Mouse (Mus musculus): ENCODE results near the gene Prkra. TPM values are rescaled to one million over a fixed set of nuclear protein-coding genes. Genes with fewer than 3 reads are reported as not detected.
A peak's percentile ranks its signal among the peaks of the same experiment; 100 is the strongest.

Prkra gene
- polyA plus RNA-seq, 1 experiment from 2014 or later = 67.5 TPM

- ATAC-seq (ENCODE audit: low read depth) = peak; percentile 71
- Histone ChIP-seq H3K36me3 (ENCODE audit: control insufficient read depth, insufficient read depth, low read length) (no peaks in the 10 kb centered on the region), H3K27me3 (ENCODE audit: control insufficient read depth, insufficient read depth, low read depth, low read length) (no peaks in the 10 kb centered on the region), H3K9ac (ENCODE audit: low read length) (no peak overlapping the region), H3K4me2 (ENCODE audit: low read depth, low read length) (no peak overlapping the region), H3K4me3 (ENCODE audit: low read length) (no peak overlapping the region), H3K27ac (ENCODE audit: low read length) (no peak overlapping the region), H3K9me3 (ENCODE audit: control insufficient read depth, low read length) (no peaks in the 10 kb centered on the region), H3K4me1 (replicated peaks; ENCODE audit: control insufficient read depth, insufficient read depth, low read length) (0 out of 2 replicates have a peak, but pooled peaks cover 4% of the 10 kb centered on the region)
- 54% methylated on average over 10 of the region's 10 CpGs for WGBS
Measured at GRCm38 (mm10) chr2:76610326-76611104, 37.3 kb downstream of the Prkra start.

- H3K9ac ChIP-seq (ENCODE audit: low read length) = no peak overlapping the region
- 0 out of 2 replicates have a peak, but pooled peaks cover 4% of the 10 kb centered on the region for H3K4me1 ChIP-seq (replicated peaks; ENCODE audit: control insufficient read depth, insufficient read depth, low read length)
- H3K4me3 ChIP-seq (ENCODE audit: low read length) = no peak overlapping the region
- no peak overlapping the region for H3K27ac ChIP-seq (ENCODE audit: low read length)
- H3K27me3 ChIP-seq (ENCODE audit: control insufficient read depth, insufficient read depth, low read depth, low read length) = no peaks in the 10 kb centered on the region
- ATAC-seq (ENCODE audit: low read depth) = no peak
- no peaks in the 10 kb centered on the region for H3K9me3 ChIP-seq (ENCODE audit: control insufficient read depth, low read length)
- no peaks in the 10 kb centered on the region for H3K36me3 ChIP-seq (ENCODE audit: control insufficient read depth, insufficient read depth, low read length)
- 76% methylated on average over 3 of the region's 3 CpGs for WGBS
- H3K4me2 ChIP-seq (ENCODE audit: low read depth, low read length) = no peak overlapping the region
Measured at GRCm38 (mm10) chr2:76606704-76607103, 41.1 kb downstream of the Prkra start.

GRCm38 (mm10) chr2:76602256-76602655 lies 45.6 kb downstream of the Prkra start:
- 94% methylated on average over 1 of the region's 1 CpGs for WGBS
- Histone ChIP-seq H3K27me3 (ENCODE audit: control insufficient read depth, insufficient read depth, low read depth, low read length) (no peaks in the 10 kb centered on the region), H3K4me2 (ENCODE audit: low read depth, low read length) (no peak overlapping the region), H3K9ac (ENCODE audit: low read length) (no peak overlapping the region), H3K27ac (ENCODE audit: low read length) (no peak overlapping the region), H3K36me3 (ENCODE audit: control insufficient read depth, insufficient read depth, low read length) (no peaks in the 10 kb centered on the region), H3K4me3 (ENCODE audit: low read length) (no peak overlapping the region), H3K4me1 (replicated peaks; ENCODE audit: control insufficient read depth, insufficient read depth, low read length) (no peaks in the 10 kb centered on the region), H3K9me3 (ENCODE audit: control insufficient read depth, low read length) (no peaks in the 10 kb centered on the region)
- no peak for ATAC-seq (ENCODE audit: low read depth)

DNA sequence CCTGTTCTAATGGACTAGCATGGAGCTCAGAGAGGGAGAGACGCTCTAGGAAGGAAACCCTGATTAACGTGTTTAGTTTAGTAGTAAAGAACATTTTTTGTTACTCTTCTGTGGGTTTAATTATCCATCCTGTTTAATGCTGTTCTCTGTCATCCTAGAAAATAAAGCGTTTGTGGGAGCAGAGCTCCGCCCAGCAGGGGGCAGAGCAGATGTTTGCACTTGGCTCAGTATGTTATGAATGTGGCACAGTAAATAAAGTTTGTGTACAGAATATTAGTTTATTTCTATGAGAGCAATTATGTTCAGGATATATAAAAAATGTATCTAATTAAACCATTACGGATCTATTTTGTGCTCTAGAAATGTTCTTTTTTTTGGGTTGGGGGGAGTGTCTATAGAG lies 48.6 kb downstream of the Prkra start:
- 71% methylated on average over 5 of the region's 5 CpGs for WGBS
- no peak for ATAC-seq (ENCODE audit: low read depth)

DNA sequence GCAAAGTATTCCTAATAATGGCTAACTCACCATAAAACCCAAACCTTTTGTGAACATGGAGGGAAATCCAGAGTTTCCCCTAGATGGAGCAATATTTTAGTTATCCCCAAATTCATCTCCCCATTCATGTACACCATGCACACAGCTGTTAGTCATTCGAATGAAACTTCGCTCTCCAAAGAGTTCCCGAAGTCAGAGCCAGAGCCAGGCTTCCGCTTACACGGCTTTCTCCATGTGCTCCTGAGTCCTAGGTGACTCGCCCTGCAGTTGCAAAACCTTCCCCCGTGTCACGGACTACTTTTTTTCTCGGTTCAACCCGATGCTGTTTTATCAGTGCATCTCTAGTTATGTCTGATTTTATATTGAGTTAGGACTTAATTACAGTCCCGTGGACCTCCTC lies 50.3 kb downstream of the Prkra start:
- 78% methylated on average over 11 of the region's 11 CpGs for WGBS

More for the DNA sequence above, 48.6 kb downstream of the Prkra start:
- Histone ChIP-seq H3K27me3 (ENCODE audit: control insufficient read depth, insufficient read depth, low read depth, low read length) (no peaks in the 10 kb centered on the region), H3K4me3 (ENCODE audit: low read length) (no peak overlapping the region), H3K9ac (ENCODE audit: low read length) (no peak overlapping the region), H3K27ac (ENCODE audit: low read length) (no peak overlapping the region), H3K4me1 (replicated peaks; ENCODE audit: control insufficient read depth, insufficient read depth, low read length) (no peaks in the 10 kb centered on the region), H3K36me3 (ENCODE audit: control insufficient read depth, insufficient read depth, low read length) (0 out of 2 replicates have a peak, but pooled peaks cover 4% of the 10 kb centered on the region), H3K4me2 (ENCODE audit: low read depth, low read length) (no peak overlapping the region), H3K9me3 (ENCODE audit: control insufficient read depth, low read length) (no peaks in the 10 kb centered on the region)

DNA sequence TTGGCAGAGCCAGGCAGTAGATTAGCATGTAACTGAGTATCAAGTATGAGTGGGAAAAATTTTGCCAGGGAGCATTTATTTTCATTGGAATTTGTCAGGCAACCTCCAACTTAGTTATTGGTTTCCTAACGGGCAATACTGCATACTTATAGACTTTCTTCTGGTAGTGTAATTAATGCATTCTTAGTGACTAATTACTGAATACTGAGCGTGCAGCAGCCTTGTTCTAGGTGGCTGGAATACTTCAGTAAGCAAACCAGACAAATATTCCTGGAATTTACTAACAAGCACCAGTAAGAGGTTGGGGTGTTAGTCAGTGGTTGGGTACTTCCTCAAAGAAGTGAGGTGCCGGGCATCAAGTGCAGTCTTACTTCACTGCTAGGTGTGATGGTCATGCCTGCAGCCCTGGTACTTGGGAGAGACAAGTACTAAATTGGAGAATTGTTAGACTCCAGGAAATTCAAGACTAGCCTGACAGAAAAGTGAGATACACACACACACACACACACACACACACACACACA lies 55.4 kb downstream of the Prkra start:
- Histone ChIP-seq H3K36me3 (ENCODE audit: control insufficient read depth, insufficient read depth, low read length) (0 out of 2 replicates have a peak, but pooled peaks cover 4% of the 10 kb centered on the region), H3K27ac (ENCODE audit: low read length) (0 out of 2 replicates have a peak overlapping the region, but pooled peaks have one; percentile 15), H3K9me3 (ENCODE audit: control insufficient read depth, low read length) (no peaks in the 10 kb centered on the region), H3K4me1 (replicated peaks; ENCODE audit: control insufficient read depth, insufficient read depth, low read length) (peaks cover 5% of the 10 kb centered on the region; the same call in 1 of the 2 replicates), H3K27me3 (ENCODE audit: control insufficient read depth, insufficient read depth, low read depth, low read length) (no peaks in the 10 kb centered on the region), H3K4me2 (ENCODE audit: low read depth, low read length) (no peak overlapping the region), H3K9ac (ENCODE audit: low read length) (no peak overlapping the region), H3K4me3 (ENCODE audit: low read length) (no peak overlapping the region)
- peak; percentile 64 for ATAC-seq (ENCODE audit: low read depth)
- 48% methylated on average over 3 of the region's 3 CpGs for WGBS

More for the DNA sequence above, 50.3 kb downstream of the Prkra start:
- Histone ChIP-seq H3K9ac (ENCODE audit: low read length) (no peak overlapping the region), H3K27ac (ENCODE audit: low read length) (no peak overlapping the region), H3K27me3 (ENCODE audit: control insufficient read depth, insufficient read depth, low read depth, low read length) (no peaks in the 10 kb centered on the region), H3K36me3 (ENCODE audit: control insufficient read depth, insufficient read depth, low read length) (0 out of 2 replicates have a peak, but pooled peaks cover 4% of the 10 kb centered on the region), H3K4me3 (ENCODE audit: low read length) (no peak overlapping the region), H3K4me2 (ENCODE audit: low read depth, low read length) (no peak overlapping the region), H3K4me1 (replicated peaks; ENCODE audit: control insufficient read depth, insufficient read depth, low read length) (no peaks in the 10 kb centered on the region), H3K9me3 (ENCODE audit: control insufficient read depth, low read length) (no peaks in the 10 kb centered on the region)
- no peak for ATAC-seq (ENCODE audit: low read depth)

DNA sequence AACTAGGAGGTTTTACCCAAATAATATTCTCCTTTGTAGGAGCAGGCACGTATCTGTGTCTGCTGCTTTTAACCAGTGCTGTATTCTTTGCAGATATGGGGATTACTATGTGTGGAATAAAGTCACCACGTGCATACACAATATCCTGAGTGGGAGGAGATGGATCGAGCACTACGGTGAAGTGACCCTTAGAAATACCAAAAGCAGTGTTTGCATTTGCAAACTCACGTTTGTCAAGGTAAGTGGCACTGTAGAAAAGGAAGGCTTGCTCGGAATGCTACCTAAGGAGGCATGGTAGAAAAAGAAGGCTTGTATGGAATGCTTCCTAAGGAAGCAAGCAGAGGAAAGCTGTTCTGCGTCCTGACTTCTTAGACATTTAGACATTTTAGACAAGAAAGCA lies 57.6 kb downstream of the Prkra start:
- H3K4me1 ChIP-seq (replicated peaks; ENCODE audit: control insufficient read depth, insufficient read depth, low read length) = peaks cover 5% of the 10 kb centered on the region; the same call in 1 of the 2 replicates
- no peak overlapping the region for H3K4me2 ChIP-seq (ENCODE audit: low read depth, low read length)
- H3K27ac ChIP-seq (ENCODE audit: low read length) = peak overlapping the region; percentile 62
- H3K4me3 ChIP-seq (ENCODE audit: low read length) = no peak overlapping the region
- H3K36me3 ChIP-seq (ENCODE audit: control insufficient read depth, insufficient read depth, low read length) = no peaks in the 10 kb centered on the region
- H3K27me3 ChIP-seq (ENCODE audit: control insufficient read depth, insufficient read depth, low read depth, low read length) = no peaks in the 10 kb centered on the region
- no peak overlapping the region for H3K9ac ChIP-seq (ENCODE audit: low read length)
- no peaks in the 10 kb centered on the region for H3K9me3 ChIP-seq (ENCODE audit: control insufficient read depth, low read length)
- WGBS = 64% methylated on average over 7 of the region's 7 CpGs
- peak; percentile 77 for ATAC-seq (ENCODE audit: low read depth)

GRCm38 (mm10) chr2:76586906-76587305 lies 60.9 kb downstream of the Prkra start:
- no peak overlapping the region for H3K4me3 ChIP-seq (ENCODE audit: low read length)
- peaks cover 2% of the 10 kb centered on the region; the same call in 1 of the 2 replicates for H3K4me1 ChIP-seq (replicated peaks; ENCODE audit: control insufficient read depth, insufficient read depth, low read length)
- no peak for ATAC-seq (ENCODE audit: low read depth)
- no peak overlapping the region for H3K4me2 ChIP-seq (ENCODE audit: low read depth, low read length)
- 73% methylated on average over 10 of the region's 10 CpGs for WGBS
- no peak overlapping the region for H3K9ac ChIP-seq (ENCODE audit: low read length)
- H3K27ac ChIP-seq (ENCODE audit: low read length) = no peak overlapping the region
- no peaks in the 10 kb centered on the region; the same call in 1 of the 2 replicates for H3K36me3 ChIP-seq (ENCODE audit: control insufficient read depth, insufficient read depth, low read length)
- H3K27me3 ChIP-seq (ENCODE audit: control insufficient read depth, insufficient read depth, low read depth, low read length) = no peaks in the 10 kb centered on the region
- no peaks in the 10 kb centered on the region for H3K9me3 ChIP-seq (ENCODE audit: control insufficient read depth, low read length)

DNA sequence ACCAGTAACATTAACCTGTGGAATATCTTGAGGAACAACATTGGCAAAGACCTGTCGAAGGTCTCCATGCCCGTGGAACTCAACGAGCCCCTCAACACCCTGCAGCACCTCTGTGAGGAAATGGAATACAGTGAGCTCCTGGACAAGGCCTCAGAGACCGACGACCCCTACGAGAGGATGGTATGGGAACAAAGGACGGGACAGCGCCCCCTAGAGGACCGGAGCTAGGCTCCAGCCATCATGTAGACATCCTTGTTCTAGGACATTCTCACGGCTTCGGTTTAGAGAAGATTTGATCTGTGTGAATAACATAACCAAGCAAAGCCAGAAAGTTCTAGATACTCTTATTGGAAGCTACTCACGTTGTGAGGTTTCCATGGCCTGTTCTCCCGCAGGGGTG lies 62.7 kb downstream of the Prkra start:
- Histone ChIP-seq H3K36me3 (ENCODE audit: control insufficient read depth, insufficient read depth, low read length) (no peaks in the 10 kb centered on the region; the same call in 1 of the 2 replicates), H3K27ac (ENCODE audit: low read length) (no peak overlapping the region), H3K9ac (ENCODE audit: low read length) (no peak overlapping the region), H3K4me3 (ENCODE audit: low read length) (no peak overlapping the region), H3K4me2 (ENCODE audit: low read depth, low read length) (no peak overlapping the region), H3K4me1 (replicated peaks; ENCODE audit: control insufficient read depth, insufficient read depth, low read length) (peaks cover 2% of the 10 kb centered on the region; the same call in 1 of the 2 replicates), H3K9me3 (ENCODE audit: control insufficient read depth, low read length) (no peaks in the 10 kb centered on the region), H3K27me3 (ENCODE audit: control insufficient read depth, insufficient read depth, low read depth, low read length) (no peaks in the 10 kb centered on the region)
- no peak for ATAC-seq (ENCODE audit: low read depth)
- WGBS = 87% methylated on average over 13 of the region's 13 CpGs

Measured in lung, embryonic 16.5 days (tissue).